Mouse (Mus musculus): ENCODE results near the gene Crybg2. TPM values are rescaled to one million over a fixed set of nuclear protein-coding genes. Genes with fewer than 3 reads are reported as not detected.

Gene Crybg2
- polyA plus RNA-seq, 1 experiment: 5.7 TPM

GRCm38 (mm10) chr4:134025802-134026201, 34.8 kb upstream of the Crybg2 start:
- 87% methylated on average over 9 of the region's 9 CpGs for WGBS
- TF ChIP-seq POLR2A (IDR thresholded peaks at IDR 0.05; ENCODE audit: control insufficient read depth, extremely low read depth, insufficient read depth, low read length, poor library complexity) (no peak), CTCF (IDR thresholded peaks at IDR 0.05; ENCODE audit: borderline replicate concordance, control insufficient read depth, extremely low read depth, insufficient read depth, low read length, poor library complexity) (no peak)

GRCm38 (mm10) chr4:134035953-134036352, 24.7 kb upstream of the Crybg2 start:
- Histone ChIP-seq H3K4me1 (replicated peaks; ENCODE audit: control insufficient read depth, insufficient read depth, low read length) (no peaks in the 10 kb centered on the region), H3K27ac (ENCODE audit: control insufficient read depth, insufficient read depth, low read length) (no peak overlapping the region), H3K36me3 (ENCODE audit: control insufficient read depth, insufficient read depth, low read length) (no peaks in the 10 kb centered on the region), H3K4me3 (ENCODE audit: control insufficient read depth, insufficient read depth, low read length) (no peak overlapping the region), H3K27me3 (ENCODE audit: control insufficient read depth, insufficient read depth, low read length) (no peaks in the 10 kb centered on the region)
- 5% methylated on average over 16 of the region's 16 CpGs for WGBS
- peak; percentile 80 for DNase-seq
- TF ChIP-seq POLR2A (IDR thresholded peaks at IDR 0.05; ENCODE audit: control insufficient read depth, extremely low read depth, insufficient read depth, low read length, poor library complexity): no peak
- TF ChIP-seq CTCF (IDR thresholded peaks at IDR 0.05; ENCODE audit: borderline replicate concordance, control insufficient read depth, extremely low read depth, insufficient read depth, low read length, poor library complexity): peak; percentile 96

More at GRCm38 (mm10) chr4:134025802-134026201, 34.8 kb upstream of the Crybg2 start:
- Histone ChIP-seq H3K4me3 (ENCODE audit: control insufficient read depth, insufficient read depth, low read length) (no peak overlapping the region), H3K27ac (ENCODE audit: control insufficient read depth, insufficient read depth, low read length) (no peak overlapping the region), H3K27me3 (ENCODE audit: control insufficient read depth, insufficient read depth, low read length) (no peaks in the 10 kb centered on the region), H3K36me3 (ENCODE audit: control insufficient read depth, insufficient read depth, low read length) (no peaks in the 10 kb centered on the region), H3K4me1 (replicated peaks; ENCODE audit: control insufficient read depth, insufficient read depth, low read length) (no peaks in the 10 kb centered on the region)
- DNase-seq: no peak

- H3K36me3 ChIP-seq (ENCODE audit: control insufficient read depth, insufficient read depth, low read length): no peaks in the 10 kb centered on the region
- 12% methylated on average over 9 of the region's 9 CpGs for WGBS
- H3K4me3 ChIP-seq (ENCODE audit: control insufficient read depth, insufficient read depth, low read length): no peak overlapping the region
- TF ChIP-seq CTCF (IDR thresholded peaks at IDR 0.05; ENCODE audit: borderline replicate concordance, control insufficient read depth, extremely low read depth, insufficient read depth, low read length, poor library complexity) (no peak), POLR2A (IDR thresholded peaks at IDR 0.05; ENCODE audit: control insufficient read depth, extremely low read depth, insufficient read depth, low read length, poor library complexity) (no peak)
- peak; percentile 18 for DNase-seq
- peaks cover 16% of the 10 kb centered on the region for H3K4me1 ChIP-seq (replicated peaks; ENCODE audit: control insufficient read depth, insufficient read depth, low read length)
- peak overlapping the region; percentile 23; the same call in 1 of the 2 replicates for H3K27ac ChIP-seq (ENCODE audit: control insufficient read depth, insufficient read depth, low read length)
- no peaks in the 10 kb centered on the region for H3K27me3 ChIP-seq (ENCODE audit: control insufficient read depth, insufficient read depth, low read length)
These were observed 19.1 kb upstream of the Crybg2 start for GRCm38 (mm10) chr4:134041317-134042123.

- Histone ChIP-seq H3K27me3 (ENCODE audit: control insufficient read depth, insufficient read depth, low read length) (no peaks in the 10 kb centered on the region), H3K36me3 (ENCODE audit: control insufficient read depth, insufficient read depth, low read length) (no peaks in the 10 kb centered on the region), H3K4me1 (replicated peaks; ENCODE audit: control insufficient read depth, insufficient read depth, low read length) (peaks cover 16% of the 10 kb centered on the region), H3K27ac (ENCODE audit: control insufficient read depth, insufficient read depth, low read length) (peak overlapping the region; percentile 61; the same call in 1 of the 2 replicates), H3K4me3 (ENCODE audit: control insufficient read depth, insufficient read depth, low read length) (no peak overlapping the region)
- DNase-seq: peak; percentile 35
- 0% methylated on average over 2 of the region's 2 CpGs for WGBS
- TF ChIP-seq CTCF (IDR thresholded peaks at IDR 0.05; ENCODE audit: borderline replicate concordance, control insufficient read depth, extremely low read depth, insufficient read depth, low read length, poor library complexity): no peak
- TF ChIP-seq POLR2A (IDR thresholded peaks at IDR 0.05; ENCODE audit: control insufficient read depth, extremely low read depth, insufficient read depth, low read length, poor library complexity): no peak
These were observed 17.6 kb upstream of the Crybg2 start for GRCm38 (mm10) chr4:134043041-134043440.

GRCm38 (mm10) chr4:134047648-134048047, 13.0 kb upstream of the Crybg2 start:
- no peak overlapping the region for H3K27ac ChIP-seq (ENCODE audit: control insufficient read depth, insufficient read depth, low read length)
- peaks cover 22% of the 10 kb centered on the region for H3K4me1 ChIP-seq (replicated peaks; ENCODE audit: control insufficient read depth, insufficient read depth, low read length)
- no peaks in the 10 kb centered on the region for H3K27me3 ChIP-seq (ENCODE audit: control insufficient read depth, insufficient read depth, low read length)
- no peak for DNase-seq
- no peaks in the 10 kb centered on the region for H3K36me3 ChIP-seq (ENCODE audit: control insufficient read depth, insufficient read depth, low read length)
- 65% methylated on average over 5 of the region's 5 CpGs for WGBS
- TF ChIP-seq POLR2A (IDR thresholded peaks at IDR 0.05; ENCODE audit: control insufficient read depth, extremely low read depth, insufficient read depth, low read length, poor library complexity) (no peak), CTCF (IDR thresholded peaks at IDR 0.05; ENCODE audit: borderline replicate concordance, control insufficient read depth, extremely low read depth, insufficient read depth, low read length, poor library complexity) (no peak)
- H3K4me3 ChIP-seq (ENCODE audit: control insufficient read depth, insufficient read depth, low read length): no peak overlapping the region

GRCm38 (mm10) chr4:134051912-134052311, 8.7 kb upstream of the Crybg2 start:
- Histone ChIP-seq H3K4me1 (replicated peaks; ENCODE audit: control insufficient read depth, insufficient read depth, low read length) (peaks cover 21% of the 10 kb centered on the region), H3K36me3 (ENCODE audit: control insufficient read depth, insufficient read depth, low read length) (no peaks in the 10 kb centered on the region), H3K27me3 (ENCODE audit: control insufficient read depth, insufficient read depth, low read length) (no peaks in the 10 kb centered on the region), H3K27ac (ENCODE audit: control insufficient read depth, insufficient read depth, low read length) (no peak overlapping the region), H3K4me3 (ENCODE audit: control insufficient read depth, insufficient read depth, low read length) (no peak overlapping the region)
- TF ChIP-seq POLR2A (IDR thresholded peaks at IDR 0.05; ENCODE audit: control insufficient read depth, extremely low read depth, insufficient read depth, low read length, poor library complexity) (no peak), CTCF (IDR thresholded peaks at IDR 0.05; ENCODE audit: borderline replicate concordance, control insufficient read depth, extremely low read depth, insufficient read depth, low read length, poor library complexity) (no peak)
- no peak for DNase-seq
- WGBS: 88% methylated on average over 5 of the region's 5 CpGs
